Mouse (Mus musculus) intestine, embryonic 15.5 days (tissue): Measurements from ENCODE around the gene Nr4a1. TPM values are rescaled to one million over a fixed set of nuclear protein-coding genes. Genes with fewer than 3 reads are reported as not detected.

Experiments used
- ATAC-seq: fragments of 200-750 bp; cut with Nextera tagmentation; 2 replicates; pipeline ENCODE4 v1.8.0; 2017; ENCODE audit warnings: moderate TSS enrichment, moderate library complexity
- H3K27ac ChIP-seq: fragments of 300-500 bp; sonication (generic); 2 replicates; pipeline ENCODE4 v1.5.1; 2015; ENCODE audit warnings: mild to moderate bottlenecking, inconsistent platforms
- H3K27me3 ChIP-seq: fragments of 300-500 bp; sonication (generic); replicated peaks from 2 replicates; pipeline ENCODE4 v1.6.1; 2015; ENCODE audit warnings: inconsistent platforms
- H3K36me3 ChIP-seq: fragments of 300-500 bp; sonication (generic); 2 replicates; pipeline ENCODE4 v1.6.1; 2015; ENCODE audit warnings: inconsistent platforms
- H3K4me1 ChIP-seq: fragments of 300-500 bp; sonication (generic); replicated peaks from 2 replicates; pipeline ENCODE4 v1.6.1; 2015; ENCODE audit warnings: inconsistent platforms
- H3K4me2 ChIP-seq: fragments of 300-500 bp; sonication (generic); replicated peaks from 2 replicates; pipeline ENCODE4 v1.6.1; 2015; ENCODE audit warnings: mild to moderate bottlenecking, inconsistent platforms
- H3K4me3 ChIP-seq: fragments of 300-500 bp; sonication (generic); replicated peaks from 2 replicates; pipeline ENCODE4 v1.5.1; 2015; ENCODE audit warnings: inconsistent platforms
- H3K9ac ChIP-seq: fragments of 300-500 bp; sonication (generic); 2 replicates; pipeline ENCODE4 v1.6.1; 2015; ENCODE audit warnings: inconsistent platforms
- H3K9me3 ChIP-seq: fragments of 300-500 bp; sonication (generic); 2 replicates; pipeline ENCODE4 v1.6.1; 2016; ENCODE audit warnings: inconsistent platforms
- WGBS: fragments of 180-500 bp; shearing (Covaris S2); methylation state at CpG from one replicate; pipeline ENCODE4 v1.1.7; 2015; 5-methylcytosine and 5-hydroxymethylcytosine counted together
- polyA plus RNA-seq: library from polyadenylated mRNA; unstranded; fragments of >200 nt; fragmentation: Nextera tagmentation; extraction: Ambion mirVana; gene quantifications from 2 replicates; pipeline ENCODE4 v1.2.1, GENCODE M21; 2015

Gene Nr4a1
- polyA plus RNA-seq, 1 experiment from 2014 or later, result 7.9 TPM

GRCm38 (mm10) chr15:101260874-101261622, 7.0 kb downstream of the Nr4a1 start:
- ATAC-seq, result 0 out of 2 replicates have a peak, but pooled peaks have one; percentile 36
- no peak overlapping the region for H3K9ac ChIP-seq
- no peaks in the 10 kb centered on the region for H3K9me3 ChIP-seq
- WGBS, result 39% methylated on average over 13 of the region's 13 CpGs
- no peak overlapping the region for H3K4me3 ChIP-seq
- peak overlapping the region; percentile 89 for H3K27ac ChIP-seq
- H3K4me1 ChIP-seq, result peaks cover 34% of the 10 kb centered on the region
- H3K36me3 ChIP-seq, result no peaks in the 10 kb centered on the region
- no peaks in the 10 kb centered on the region for H3K27me3 ChIP-seq
- H3K4me2 ChIP-seq, result peak overlapping the region; percentile 15; the same call in 1 of the 2 replicates

DNA sequence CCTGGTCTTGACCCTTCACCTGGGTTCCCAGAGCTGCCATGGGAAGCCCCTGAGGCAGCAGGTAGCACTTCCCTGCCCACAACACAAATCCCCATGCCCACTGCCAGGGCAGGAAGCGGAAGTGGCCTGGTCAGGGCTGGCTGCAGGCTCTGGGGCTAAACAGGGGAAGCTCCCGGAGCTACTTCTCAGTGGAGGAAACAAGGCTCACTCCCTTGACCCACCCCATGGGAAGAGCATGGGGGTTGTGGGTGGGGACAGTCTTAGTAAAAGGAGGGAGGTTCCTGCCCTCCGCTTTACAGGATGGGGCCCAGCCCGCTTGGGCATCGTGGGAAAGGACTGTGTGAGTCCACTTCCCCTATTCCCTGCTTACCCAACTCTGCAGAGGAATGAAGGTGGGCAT, 8.4 kb downstream of the Nr4a1 start:
- Histone ChIP-seq H3K4me1 (peaks cover 46% of the 10 kb centered on the region), H3K27me3 (no peaks in the 10 kb centered on the region), H3K9ac (no peak overlapping the region), H3K9me3 (no peaks in the 10 kb centered on the region), H3K4me3 (no peak overlapping the region), H3K36me3 (no peaks in the 10 kb centered on the region), H3K4me2 (no peak overlapping the region), H3K27ac (no peak overlapping the region)
- whole genome bisulfite sequencing, result 54% methylated on average over 5 of the region's 5 CpGs
- no peak for ATAC-seq

GRCm38 (mm10) chr15:101266132-101266963, 12.3 kb downstream of the Nr4a1 start:
- Histone ChIP-seq H3K27ac (peak overlapping the region; percentile 67), H3K4me1 (peaks cover 35% of the 10 kb centered on the region), H3K9me3 (no peaks in the 10 kb centered on the region), H3K36me3 (0 out of 2 replicates have a peak, but pooled peaks cover 6% of the 10 kb centered on the region), H3K4me2 (peak overlapping the region; percentile 96), H3K27me3 (no peaks in the 10 kb centered on the region), H3K4me3 (peak overlapping the region; percentile 55), H3K9ac (peak overlapping the region; percentile 55)
- ATAC-seq, result peak; percentile 91
- WGBS, result 1% methylated on average over 46 of the region's 57 CpGs

DNA sequence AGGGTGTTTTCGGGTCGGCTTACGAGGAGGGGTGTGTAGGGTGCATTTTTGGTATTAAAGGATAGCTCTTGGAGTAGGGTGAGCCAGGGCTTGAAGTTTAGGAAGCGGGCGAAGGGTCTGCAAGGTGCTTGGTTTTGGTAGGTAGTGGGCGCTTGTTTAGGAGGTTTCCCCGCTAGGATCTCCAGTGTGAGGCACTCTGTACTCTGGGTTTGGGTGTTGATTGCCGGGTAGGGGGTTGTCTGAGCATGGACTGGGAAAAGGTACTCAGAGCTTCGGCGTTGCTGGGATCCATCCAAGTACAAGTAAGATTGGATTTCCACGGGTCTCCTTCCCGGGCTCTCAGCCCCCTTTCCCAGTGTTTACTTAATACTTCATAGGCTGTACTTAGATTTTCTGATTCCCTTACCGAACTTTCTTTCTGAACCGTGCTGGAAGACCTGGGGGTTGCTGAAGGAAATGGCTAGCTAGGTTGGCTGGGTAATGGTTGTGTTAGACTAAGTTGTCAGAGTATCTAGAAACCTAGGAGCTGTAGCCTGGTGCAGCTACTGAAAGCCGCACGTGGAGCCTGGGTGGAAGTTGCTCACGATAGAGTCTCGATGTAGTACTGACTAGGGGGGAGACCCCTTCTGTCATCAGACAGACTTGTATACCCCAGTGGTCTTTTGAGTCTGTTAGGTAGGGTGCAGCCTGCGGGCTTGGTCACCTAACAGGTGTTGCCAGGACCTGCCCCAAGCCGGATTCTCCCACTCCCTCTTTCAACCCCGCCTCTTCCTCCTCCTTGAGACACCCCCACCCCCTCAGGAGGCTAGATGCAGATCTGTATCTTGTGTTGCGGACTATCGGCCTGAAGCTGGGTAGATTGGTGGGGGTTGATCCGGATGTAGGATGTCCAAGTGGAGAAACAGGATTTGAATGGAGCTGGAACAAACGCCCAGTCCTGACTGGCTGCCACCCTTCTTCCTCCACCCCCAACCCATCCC, 13.3 kb downstream of the Nr4a1 start:
- Histone ChIP-seq H3K4me3 (peak overlapping the region; percentile 55), H3K27ac (peak overlapping the region; percentile 67), H3K9ac (peak overlapping the region; percentile 55), H3K4me1 (peaks cover 29% of the 10 kb centered on the region), H3K9me3 (no peaks in the 10 kb centered on the region), H3K4me2 (peak overlapping the region; percentile 96), H3K36me3 (0 out of 2 replicates have a peak, but pooled peaks cover 9% of the 10 kb centered on the region), H3K27me3 (no peaks in the 10 kb centered on the region)
- 2% methylated on average over 25 of the region's 25 CpGs for WGBS
- peak; percentile 6 for ATAC-seq

DNA sequence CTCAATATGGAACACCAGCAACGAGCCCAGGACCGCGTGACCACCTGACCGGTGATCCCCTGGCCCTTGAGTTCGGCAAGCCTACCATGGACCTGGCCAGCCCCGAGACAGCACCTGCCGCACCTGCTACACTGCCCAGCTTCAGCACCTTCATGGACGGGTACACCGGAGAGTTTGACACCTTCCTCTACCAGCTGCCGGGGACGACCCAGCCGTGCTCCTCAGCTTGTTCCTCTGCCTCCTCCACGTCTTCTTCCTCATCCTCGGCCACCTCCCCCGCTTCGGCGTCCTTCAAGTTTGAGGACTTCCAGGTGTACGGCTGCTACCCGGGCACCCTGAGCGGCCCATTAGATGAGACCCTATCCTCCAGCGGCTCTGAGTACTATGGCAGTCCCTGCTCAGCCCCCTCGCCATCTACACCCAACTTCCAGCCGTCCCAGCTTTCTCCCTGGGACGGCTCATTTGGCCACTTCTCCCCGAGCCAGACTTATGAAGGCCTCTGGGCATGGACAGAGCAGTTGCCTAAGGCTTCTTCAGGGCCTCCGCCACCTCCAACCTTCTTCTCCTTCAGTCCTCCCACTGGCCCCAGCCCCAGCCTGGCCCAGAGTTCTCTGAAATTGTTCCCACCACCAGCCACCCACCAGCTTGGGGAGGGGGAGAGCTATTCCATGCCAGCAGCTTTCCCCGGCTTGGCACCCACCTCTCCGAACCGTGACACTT, 16.2 kb downstream of the Nr4a1 start:
- no peaks in the 10 kb centered on the region for H3K27me3 ChIP-seq
- no peak overlapping the region for H3K4me2 ChIP-seq
- 89% methylated on average over 29 of the region's 29 CpGs for WGBS
- peaks cover 18% of the 10 kb centered on the region; the same call in 1 of the 2 replicates for H3K36me3 ChIP-seq
- peaks cover 26% of the 10 kb centered on the region for H3K4me1 ChIP-seq
- no peak overlapping the region for H3K27ac ChIP-seq
- H3K4me3 ChIP-seq, result no peak overlapping the region
- H3K9ac ChIP-seq, result no peak overlapping the region
- ATAC-seq, result no peak
- no peaks in the 10 kb centered on the region for H3K9me3 ChIP-seq

GRCm38 (mm10) chr15:101271107-101271506, 17.0 kb downstream of the Nr4a1 start:
- ATAC-seq, result no peak
- 86% methylated on average over 3 of the region's 3 CpGs for WGBS
- H3K36me3 ChIP-seq, result peaks cover 18% of the 10 kb centered on the region; the same call in 1 of the 2 replicates

GRCm38 (mm10) chr15:101271513-101271912, 17.4 kb downstream of the Nr4a1 start:
- H3K36me3 ChIP-seq, result peaks cover 18% of the 10 kb centered on the region; the same call in 1 of the 2 replicates
- H3K4me1 ChIP-seq, result peaks cover 20% of the 10 kb centered on the region
- no peak overlapping the region for H3K4me3 ChIP-seq
- no peak for ATAC-seq
- H3K27me3 ChIP-seq, result no peaks in the 10 kb centered on the region
- no peak overlapping the region for H3K4me2 ChIP-seq
- no peaks in the 10 kb centered on the region for H3K9me3 ChIP-seq
- H3K9ac ChIP-seq, result no peak overlapping the region
- WGBS, result 88% methylated on average over 15 of the region's 15 CpGs
- H3K27ac ChIP-seq, result no peak overlapping the region

More at GRCm38 (mm10) chr15:101271107-101271506, 17.0 kb downstream of the Nr4a1 start:
- Histone ChIP-seq H3K9me3 (no peaks in the 10 kb centered on the region), H3K4me1 (peaks cover 20% of the 10 kb centered on the region), H3K4me3 (no peak overlapping the region), H3K27ac (no peak overlapping the region), H3K9ac (no peak overlapping the region), H3K4me2 (no peak overlapping the region), H3K27me3 (no peaks in the 10 kb centered on the region)

DNA sequence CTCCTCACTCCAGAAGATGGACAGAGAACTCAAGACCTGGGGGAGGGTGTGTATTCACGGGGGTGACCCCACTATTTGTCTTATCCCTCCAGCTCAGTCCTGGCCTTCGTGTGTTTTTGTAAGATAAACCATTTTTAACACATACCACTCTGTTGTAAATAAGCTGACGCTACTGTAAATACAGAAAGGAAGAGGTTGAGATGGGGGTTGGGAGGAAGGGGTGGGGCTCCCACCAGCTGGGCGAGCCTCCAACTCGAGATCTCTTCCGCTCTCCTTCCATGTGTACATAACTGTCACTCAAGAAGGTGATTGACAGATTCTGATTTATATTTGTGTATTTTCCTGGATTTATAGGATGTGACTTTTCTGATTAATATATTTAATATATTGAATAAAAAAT, 20.3 kb downstream of the Nr4a1 start:
- 37% methylated on average over 6 of the region's 6 CpGs for WGBS
- H3K27me3 ChIP-seq, result no peaks in the 10 kb centered on the region
- peaks cover 29% of the 10 kb centered on the region for H3K4me1 ChIP-seq
- H3K27ac ChIP-seq, result no peak overlapping the region
- no peak overlapping the region for H3K4me2 ChIP-seq
- no peak overlapping the region for H3K9ac ChIP-seq
- ATAC-seq, result no peak
- H3K4me3 ChIP-seq, result no peak overlapping the region
- no peaks in the 10 kb centered on the region for H3K9me3 ChIP-seq
- peaks cover 18% of the 10 kb centered on the region; the same call in 1 of the 2 replicates for H3K36me3 ChIP-seq

GRCm38 (mm10) chr15:101277351-101277899, 23.4 kb downstream of the Nr4a1 start:
- Histone ChIP-seq H3K9me3 (no peaks in the 10 kb centered on the region), H3K36me3 (peaks cover 9% of the 10 kb centered on the region; the same call in 1 of the 2 replicates), H3K4me2 (no peak overlapping the region), H3K27ac (peak overlapping the region; percentile 54), H3K27me3 (no peaks in the 10 kb centered on the region), H3K4me1 (peaks cover 36% of the 10 kb centered on the region), H3K9ac (no peak overlapping the region), H3K4me3 (no peak overlapping the region)
- ATAC-seq, result peak; percentile 75
- 48% methylated on average over 11 of the region's 11 CpGs for WGBS

- no peak overlapping the region for H3K4me2 ChIP-seq
- H3K4me3 ChIP-seq, result no peak overlapping the region
- H3K27ac ChIP-seq, result 0 out of 2 replicates have a peak overlapping the region, but pooled peaks have one; percentile 54
- H3K36me3 ChIP-seq, result peaks cover 3% of the 10 kb centered on the region; the same call in 1 of the 2 replicates
- peak overlapping the region; percentile 2; the same call in 1 of the 2 replicates for H3K9ac ChIP-seq
- peaks cover 36% of the 10 kb centered on the region for H3K4me1 ChIP-seq
- no peak for ATAC-seq
- H3K27me3 ChIP-seq, result no peaks in the 10 kb centered on the region
- 36% methylated on average over 5 of the region's 5 CpGs for whole genome bisulfite sequencing
- H3K9me3 ChIP-seq, result no peaks in the 10 kb centered on the region
Observed at GRCm38 (mm10) chr15:101278589-101278988, 24.5 kb downstream of the Nr4a1 start.
